Mouse (Mus musculus): Measurements from ENCODE around the gene Rflnb.

The Rflnb gene

GRCm38 (mm10) chr11:76037581-76038294, 10.2 kb upstream of the Rflnb start:
- DNase-seq (ENCODE audit: low read depth, low spot score): no peak

- DNase-seq (ENCODE audit: low read depth, low spot score): no peak
These were observed 7.6 kb upstream of the Rflnb start for GRCm38 (mm10) chr11:76035182-76035581.

- no peak for DNase-seq (ENCODE audit: low read depth, low spot score)
These were observed 6.3 kb upstream of the Rflnb start for GRCm38 (mm10) chr11:76033836-76034235.

- no peak for DNase-seq (ENCODE audit: low read depth, low spot score)
These were observed 5.8 kb upstream of the Rflnb start for GRCm38 (mm10) chr11:76033359-76033758.

GRCm38 (mm10) chr11:76028072-76028465, 487 bp upstream of the Rflnb start:
- DNase-seq (ENCODE audit: low read depth, low spot score): no peak

GRCm38 (mm10) chr11:76026527-76027138, 949 bp downstream of the Rflnb start:
- peak; percentile 24 for DNase-seq (ENCODE audit: low read depth, low spot score)

GRCm38 (mm10) chr11:76025080-76025583, 2.5 kb downstream of the Rflnb start:
- no peak for DNase-seq (ENCODE audit: low read depth, low spot score)

GRCm38 (mm10) chr11:76020916-76021315, 6.7 kb downstream of the Rflnb start:
- no peak for DNase-seq (ENCODE audit: low read depth, low spot score)

GRCm38 (mm10) chr11:76019879-76020278, 7.7 kb downstream of the Rflnb start:
- no peak for DNase-seq (ENCODE audit: low read depth, low spot score)

GRCm38 (mm10) chr11:76015814-76016213, 11.8 kb downstream of the Rflnb start:
- DNase-seq (ENCODE audit: low read depth, low spot score): no peak

GRCm38 (mm10) chr11:76015251-76015650, 12.3 kb downstream of the Rflnb start:
- no peak for DNase-seq (ENCODE audit: low read depth, low spot score)

- no peak for DNase-seq (ENCODE audit: low read depth, low spot score)
These were observed 16.6 kb downstream of the Rflnb start for GRCm38 (mm10) chr11:76010838-76011624.

GRCm38 (mm10) chr11:76009101-76009500, 18.5 kb downstream of the Rflnb start:
- DNase-seq (ENCODE audit: low read depth, low spot score): no peak

- no peak for DNase-seq (ENCODE audit: low read depth, low spot score)
These were observed 19.4 kb downstream of the Rflnb start for GRCm38 (mm10) chr11:76008162-76008561.

GRCm38 (mm10) chr11:76004276-76004675, 23.3 kb downstream of the Rflnb start:
- DNase-seq (ENCODE audit: low read depth, low spot score): peak; percentile 34

- DNase-seq (ENCODE audit: low read depth, low spot score): no peak
These were observed 26.2 kb downstream of the Rflnb start for GRCm38 (mm10) chr11:76001237-76001878.

- no peak for DNase-seq (ENCODE audit: low read depth, low spot score)
These were observed 26.9 kb downstream of the Rflnb start for GRCm38 (mm10) chr11:76000701-76001100.

- peak; percentile 96 for DNase-seq (ENCODE audit: low read depth, low spot score)
These were observed 28.0 kb downstream of the Rflnb start, which contains the start of gene 1700016K19Rik for GRCm38 (mm10) chr11:75999440-76000155. TSS of gene 1700016K19Rik (plus strand) at chr11:75999912.

GRCm38 (mm10) chr11:75994357-75994756, 33.2 kb downstream of the Rflnb start:
- no peak for DNase-seq (ENCODE audit: low read depth, low spot score)

GRCm38 (mm10) chr11:75992481-75992880, 35.1 kb downstream of the Rflnb start:
- no peak for DNase-seq (ENCODE audit: low read depth, low spot score)

GRCm38 (mm10) chr11:75991911-75992310, 35.7 kb downstream of the Rflnb start:
- no peak for DNase-seq (ENCODE audit: low read depth, low spot score)
